Mouse (Mus musculus): ENCODE results near the gene Cyp8b1.

DNA sequence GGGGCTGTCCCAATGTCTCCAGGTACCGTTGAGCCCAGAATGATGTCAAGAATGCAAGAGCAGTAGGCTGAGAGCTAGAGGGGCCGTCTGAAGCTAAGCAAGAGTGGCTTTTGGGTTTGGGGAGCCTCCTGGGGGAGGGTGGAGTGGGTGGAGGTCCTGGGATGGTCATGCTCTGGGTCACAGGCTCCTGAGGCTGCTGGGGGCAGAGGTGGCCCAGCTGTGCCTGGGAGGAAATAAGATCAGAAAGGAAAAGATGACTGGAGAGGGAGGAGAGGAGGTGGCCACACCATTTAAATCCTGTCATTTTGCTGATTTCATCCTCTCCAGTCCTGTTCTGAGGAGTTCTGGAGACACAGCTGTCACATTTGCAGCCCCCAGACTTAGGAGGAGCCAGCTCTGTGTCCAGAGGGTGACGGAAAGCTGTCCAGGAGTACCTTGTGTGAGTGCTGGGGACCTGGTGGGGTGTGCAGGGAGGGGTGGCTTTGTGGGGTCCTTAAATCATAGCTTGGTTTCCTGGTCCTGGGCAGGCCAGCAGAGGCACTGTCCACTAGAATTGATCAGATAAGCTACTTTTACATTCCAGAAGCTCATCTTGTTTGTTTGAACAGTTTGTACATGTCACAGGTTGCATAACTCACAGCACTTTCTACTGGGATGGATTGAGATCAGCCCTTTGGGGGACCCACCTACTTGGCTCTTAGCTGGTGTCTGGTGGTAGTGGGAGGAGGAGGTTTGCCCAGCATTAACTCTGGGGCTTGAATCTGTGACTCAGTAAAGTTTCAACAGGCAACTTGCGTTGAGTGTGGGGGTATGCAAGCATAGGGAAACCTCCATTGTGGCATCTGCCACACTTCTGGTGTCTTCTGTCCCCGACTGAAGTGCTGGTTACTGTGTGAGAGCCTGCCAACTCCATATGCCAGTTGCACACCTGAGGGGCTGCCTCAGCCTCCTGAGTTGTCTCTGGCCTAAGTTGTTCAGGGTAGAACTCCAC, 14.1 kb downstream of the Cyp8b1 start:
- no peak for TF ChIP-seq POLR2A (IDR thresholded peaks at IDR 0.05; ENCODE audit: borderline replicate concordance, extremely low read depth, insufficient read depth, insufficient read length, poor library complexity, severe bottlenecking)
- no peak for TF ChIP-seq CTCF (IDR thresholded peaks at IDR 0.05; ENCODE audit: borderline replicate concordance, extremely low read depth, insufficient read depth, insufficient read length)

All from brain, embryonic 14.5 days (tissue).